Mouse (Mus musculus): ENCODE data around the gene Haus4.

Gene Haus4

GRCm38 (mm10) chr14:54494234-54494633 lies 60.2 kb downstream of the Haus4 start:
- DNase-seq, result no peak

GRCm38 (mm10) chr14:54493236-54493635 lies 61.2 kb downstream of the Haus4 start:
- DNase-seq, result no peak

- DNase-seq, result no peak
These were observed 61.9 kb downstream of the Haus4 start for GRCm38 (mm10) chr14:54492345-54493131.
